Mouse (Mus musculus): ENCODE data around the gene Osmr. TPM values are rescaled to one million over a fixed set of nuclear protein-coding genes. Genes with fewer than 3 reads are reported as not detected.

Gene Osmr
- polyA plus RNA-seq, 1 experiment from 2014 or later, result 1.6 TPM

- H3K9ac ChIP-seq (ENCODE audit: low read length), result 0 out of 2 replicates have a peak overlapping the region, but pooled peaks have one; percentile 29
- peak overlapping the region; percentile 69 for H3K4me2 ChIP-seq (ENCODE audit: low read length)
- peaks cover 19% of the 10 kb centered on the region for H3K27me3 ChIP-seq (replicated peaks; ENCODE audit: control insufficient read depth, insufficient read depth, low read length)
- H3K4me1 ChIP-seq (replicated peaks; ENCODE audit: control insufficient read depth, insufficient read depth, low read length), result peaks cover 5% of the 10 kb centered on the region; the same call in 1 of the 2 replicates
- WGBS, result 1% methylated on average over 52 of the region's 52 CpGs
- no peak overlapping the region for H3K27ac ChIP-seq (ENCODE audit: low read depth)
- peak; percentile 78 for DNase-seq (ENCODE audit: low spot score)
- no peaks in the 10 kb centered on the region for H3K9me3 ChIP-seq (ENCODE audit: control insufficient read depth, low read length)
- ATAC-seq (replicated peaks; ENCODE audit: low FRiP score, low TSS enrichment, low read depth), result peak; percentile 47
- H3K36me3 ChIP-seq (ENCODE audit: control insufficient read depth, insufficient read depth, low read length), result no peaks in the 10 kb centered on the region
- peak overlapping the region; percentile 35 for H3K4me3 ChIP-seq (ENCODE audit: low read depth, low read length)
Measured at GRCm38 (mm10) chr15:6873807-6874600, 765 bp downstream of the Osmr start.

GRCm38 (mm10) chr15:6873154-6873806, 1.5 kb downstream of the Osmr start:
- 38% methylated on average over 17 of the region's 17 CpGs for WGBS
- H3K9ac ChIP-seq (ENCODE audit: low read length), result no peak overlapping the region
- no peak overlapping the region for H3K27ac ChIP-seq (ENCODE audit: low read depth)
- H3K4me1 ChIP-seq (replicated peaks; ENCODE audit: control insufficient read depth, insufficient read depth, low read length), result peaks cover 5% of the 10 kb centered on the region; the same call in 1 of the 2 replicates
- ATAC-seq (replicated peaks; ENCODE audit: low FRiP score, low TSS enrichment, low read depth) (no peak), DNase-seq (ENCODE audit: low spot score) (peak; percentile 59)
- H3K36me3 ChIP-seq (ENCODE audit: control insufficient read depth, insufficient read depth, low read length), result no peaks in the 10 kb centered on the region
- peak overlapping the region; percentile 69 for H3K4me2 ChIP-seq (ENCODE audit: low read length)
- H3K9me3 ChIP-seq (ENCODE audit: control insufficient read depth, low read length), result no peaks in the 10 kb centered on the region
- peaks cover 19% of the 10 kb centered on the region for H3K27me3 ChIP-seq (replicated peaks; ENCODE audit: control insufficient read depth, insufficient read depth, low read length)
- H3K4me3 ChIP-seq (ENCODE audit: low read depth, low read length), result peak overlapping the region; percentile 35

- 42% methylated on average over 11 of the region's 11 CpGs for WGBS
- ATAC-seq (replicated peaks; ENCODE audit: low FRiP score, low TSS enrichment, low read depth), result no peak
Measured at GRCm38 (mm10) chr15:6871621-6872359, 3.0 kb downstream of the Osmr start.

GRCm38 (mm10) chr15:6866888-6867287, 7.9 kb downstream of the Osmr start:
- Histone ChIP-seq H3K4me2 (ENCODE audit: low read length) (no peak overlapping the region), H3K4me1 (replicated peaks; ENCODE audit: control insufficient read depth, insufficient read depth, low read length) (peaks cover 4% of the 10 kb centered on the region; the same call in 1 of the 2 replicates), H3K27me3 (replicated peaks; ENCODE audit: control insufficient read depth, insufficient read depth, low read length) (no peaks in the 10 kb centered on the region), H3K9me3 (ENCODE audit: control insufficient read depth, low read length) (no peaks in the 10 kb centered on the region), H3K4me3 (ENCODE audit: low read depth, low read length) (no peak overlapping the region), H3K27ac (ENCODE audit: low read depth) (no peak overlapping the region), H3K36me3 (ENCODE audit: control insufficient read depth, insufficient read depth, low read length) (no peaks in the 10 kb centered on the region), H3K9ac (ENCODE audit: low read length) (no peak overlapping the region)
- ATAC-seq (replicated peaks; ENCODE audit: low FRiP score, low TSS enrichment, low read depth), result no peak
- WGBS, result 88% methylated on average over 6 of the region's 6 CpGs
- DNase-seq (ENCODE audit: low spot score), result no peak

More at GRCm38 (mm10) chr15:6871621-6872359, 3.0 kb downstream of the Osmr start:
- no peak overlapping the region for H3K9ac ChIP-seq (ENCODE audit: low read length)
- H3K4me3 ChIP-seq (ENCODE audit: low read depth, low read length), result no peak overlapping the region
- no peaks in the 10 kb centered on the region for H3K36me3 ChIP-seq (ENCODE audit: control insufficient read depth, insufficient read depth, low read length)
- no peak for DNase-seq (ENCODE audit: low spot score)
- peaks cover 19% of the 10 kb centered on the region for H3K27me3 ChIP-seq (replicated peaks; ENCODE audit: control insufficient read depth, insufficient read depth, low read length)
- H3K9me3 ChIP-seq (ENCODE audit: control insufficient read depth, low read length), result no peaks in the 10 kb centered on the region
- no peak overlapping the region for H3K4me2 ChIP-seq (ENCODE audit: low read length)
- no peak overlapping the region for H3K27ac ChIP-seq (ENCODE audit: low read depth)
- peaks cover 5% of the 10 kb centered on the region; the same call in 1 of the 2 replicates for H3K4me1 ChIP-seq (replicated peaks; ENCODE audit: control insufficient read depth, insufficient read depth, low read length)

GRCm38 (mm10) chr15:6862125-6862524, 12.6 kb downstream of the Osmr start:
- H3K4me1 ChIP-seq (replicated peaks; ENCODE audit: control insufficient read depth, insufficient read depth, low read length), result peaks cover 10% of the 10 kb centered on the region
- no peaks in the 10 kb centered on the region for H3K9me3 ChIP-seq (ENCODE audit: control insufficient read depth, low read length)
- no peaks in the 10 kb centered on the region for H3K27me3 ChIP-seq (replicated peaks; ENCODE audit: control insufficient read depth, insufficient read depth, low read length)
- H3K4me3 ChIP-seq (ENCODE audit: low read depth, low read length), result no peak overlapping the region
- WGBS, result 51% methylated on average over 4 of the region's 4 CpGs
- H3K4me2 ChIP-seq (ENCODE audit: low read length), result no peak overlapping the region
- DNase-seq (ENCODE audit: low spot score) (peak; percentile 53), ATAC-seq (replicated peaks; ENCODE audit: low FRiP score, low TSS enrichment, low read depth) (no peak)
- H3K9ac ChIP-seq (ENCODE audit: low read length), result no peak overlapping the region
- no peak overlapping the region for H3K27ac ChIP-seq (ENCODE audit: low read depth)
- H3K36me3 ChIP-seq (ENCODE audit: control insufficient read depth, insufficient read depth, low read length), result no peaks in the 10 kb centered on the region

- 56% methylated on average over 7 of the region's 7 CpGs for WGBS
- DNase-seq (ENCODE audit: low spot score) (peak; percentile 52), ATAC-seq (replicated peaks; ENCODE audit: low FRiP score, low TSS enrichment, low read depth) (no peak)
Measured at GRCm38 (mm10) chr15:6861617-6862016, 13.2 kb downstream of the Osmr start.

GRCm38 (mm10) chr15:6859781-6860180, 15.0 kb downstream of the Osmr start:
- 71% methylated on average over 7 of the region's 7 CpGs for WGBS
- no peaks in the 10 kb centered on the region for H3K36me3 ChIP-seq (ENCODE audit: control insufficient read depth, insufficient read depth, low read length)
- no peak overlapping the region for H3K27ac ChIP-seq (ENCODE audit: low read depth)
- no peak overlapping the region for H3K9ac ChIP-seq (ENCODE audit: low read length)
- ATAC-seq (replicated peaks; ENCODE audit: low FRiP score, low TSS enrichment, low read depth), result no peak
- H3K27me3 ChIP-seq (replicated peaks; ENCODE audit: control insufficient read depth, insufficient read depth, low read length), result no peaks in the 10 kb centered on the region
- no peaks in the 10 kb centered on the region for H3K9me3 ChIP-seq (ENCODE audit: control insufficient read depth, low read length)
- no peak overlapping the region for H3K4me2 ChIP-seq (ENCODE audit: low read length)
- no peak for DNase-seq (ENCODE audit: low spot score)
- H3K4me3 ChIP-seq (ENCODE audit: low read depth, low read length), result no peak overlapping the region
- H3K4me1 ChIP-seq (replicated peaks; ENCODE audit: control insufficient read depth, insufficient read depth, low read length), result peaks cover 10% of the 10 kb centered on the region

More at GRCm38 (mm10) chr15:6861617-6862016, 13.2 kb downstream of the Osmr start:
- Histone ChIP-seq H3K27ac (ENCODE audit: low read depth) (no peak overlapping the region), H3K9me3 (ENCODE audit: control insufficient read depth, low read length) (no peaks in the 10 kb centered on the region), H3K27me3 (replicated peaks; ENCODE audit: control insufficient read depth, insufficient read depth, low read length) (no peaks in the 10 kb centered on the region), H3K36me3 (ENCODE audit: control insufficient read depth, insufficient read depth, low read length) (no peaks in the 10 kb centered on the region), H3K4me2 (ENCODE audit: low read length) (no peak overlapping the region), H3K4me1 (replicated peaks; ENCODE audit: control insufficient read depth, insufficient read depth, low read length) (peaks cover 10% of the 10 kb centered on the region), H3K9ac (ENCODE audit: low read length) (no peak overlapping the region), H3K4me3 (ENCODE audit: low read depth, low read length) (no peak overlapping the region)

- H3K4me2 ChIP-seq (ENCODE audit: low read length), result no peak overlapping the region
- H3K27ac ChIP-seq (ENCODE audit: low read depth), result no peak overlapping the region
- H3K9me3 ChIP-seq (ENCODE audit: control insufficient read depth, low read length), result no peaks in the 10 kb centered on the region
- no peaks in the 10 kb centered on the region for H3K36me3 ChIP-seq (ENCODE audit: control insufficient read depth, insufficient read depth, low read length)
- H3K4me1 ChIP-seq (replicated peaks; ENCODE audit: control insufficient read depth, insufficient read depth, low read length), result peaks cover 10% of the 10 kb centered on the region
- H3K4me3 ChIP-seq (ENCODE audit: low read depth, low read length), result no peak overlapping the region
- ATAC-seq (replicated peaks; ENCODE audit: low FRiP score, low TSS enrichment, low read depth), result no peak
- WGBS, result 81% methylated on average over 4 of the region's 4 CpGs
- DNase-seq (ENCODE audit: low spot score), result no peak
- H3K27me3 ChIP-seq (replicated peaks; ENCODE audit: control insufficient read depth, insufficient read depth, low read length), result no peaks in the 10 kb centered on the region
- no peak overlapping the region for H3K9ac ChIP-seq (ENCODE audit: low read length)
Measured at GRCm38 (mm10) chr15:6858871-6859270, 15.9 kb downstream of the Osmr start.
